Mouse (Mus musculus) limb, embryonic 14.5 days (tissue): ENCODE measurements at regions not wholly inside any gene's neighbourhood (a gene's known extent, or its start where the extent isn't known, plus 50 kb on each side); places are given as distances from the start of the nearest gene placed in this dataset.

Experiments
- ATAC-seq: fragments of 200-750 bp; cut with Nextera tagmentation; 2 replicates; pipeline ENCODE4 v1.8.0; 2017; ENCODE audit warnings: low read depth, moderate number of reproducible peaks, moderate TSS enrichment; ENCODE audit not compliant: low FRiP score
- DNase-seq: peaks from one replicate; pipeline ENCODE4 v3.0.0-alpha.2; 2015; ENCODE audit warnings: low spot score
- H3K27ac ChIP-seq: fragments of 300-500 bp; sonication (generic); replicated peaks from 2 replicates; pipeline ENCODE4 v1.5.1; 2014; ENCODE audit warnings: low read depth, mild to moderate bottlenecking, low read length, moderate library complexity, mixed read lengths
- H3K27me3 ChIP-seq: fragments of 300-500 bp; sonication (generic); 2 replicates; pipeline ENCODE4 v1.6.1; 2014; ENCODE audit warnings: low read length, mixed read lengths; ENCODE audit not compliant: control insufficient read depth, insufficient read depth
- H3K36me3 ChIP-seq: fragments of 300-500 bp; sonication (generic); 2 replicates; pipeline ENCODE4 v1.6.1; 2014; ENCODE audit warnings: mild to moderate bottlenecking, low read length, moderate library complexity, mixed read lengths; ENCODE audit not compliant: control insufficient read depth, insufficient read depth
- H3K4me1 ChIP-seq: fragments of 300-500 bp; sonication (generic); 2 replicates; pipeline ENCODE4 v1.6.1; 2014; ENCODE audit warnings: antibody characterized with exemption, low read length, mixed read lengths; ENCODE audit not compliant: control insufficient read depth, insufficient read depth
- H3K4me2 ChIP-seq: fragments of 300-500 bp; sonication (generic); replicated peaks from 2 replicates; pipeline ENCODE4 v1.6.1; 2014; ENCODE audit warnings: low read depth, mild to moderate bottlenecking, low read length, moderate library complexity; ENCODE audit not compliant: severe bottlenecking
- H3K4me3 ChIP-seq: fragments of 300-500 bp; sonication (generic); replicated peaks from 2 replicates; pipeline ENCODE4 v1.5.1; 2014; ENCODE audit warnings: low read length
- H3K9ac ChIP-seq: fragments of 300-500 bp; sonication (generic); 2 replicates; pipeline ENCODE4 v1.6.1; 2014; ENCODE audit warnings: mild to moderate bottlenecking, low read depth, low read length, moderate library complexity; ENCODE audit not compliant: severe bottlenecking
- H3K9me3 ChIP-seq: fragments of 300-500 bp; sonication (generic); 2 replicates; pipeline ENCODE4 v1.6.1; 2016; ENCODE audit warnings: low read length; ENCODE audit not compliant: control insufficient read depth
- POLR2A ChIP-seq: fragments of 200-500 bp; IDR thresholded peaks from 2 replicates; pipeline ENCODE4 v1.8.0; 2012; ENCODE audit warnings: inconsistent platforms, mild to moderate bottlenecking, moderate library complexity, borderline replicate concordance; ENCODE audit not compliant: insufficient read depth, insufficient read length; ENCODE audit errors: extremely low read depth
- WGBS: fragments of 180-500 bp; shearing (Covaris S2); extraction: QIAGEN DNeasy Blood & Tissue Kit; methylation state at CpG from one replicate; pipeline ENCODE4 v1.1.7; 2014; 5-methylcytosine and 5-hydroxymethylcytosine counted together

- no peak overlapping the region for H3K4me2 ChIP-seq
- no peaks in the 10 kb centered on the region for H3K9me3 ChIP-seq
- no peak overlapping the region for H3K9ac ChIP-seq
- no peaks in the 10 kb centered on the region for H3K27me3 ChIP-seq
- 75% methylated on average over 5 of the region's 5 CpGs for WGBS
- DNase-seq (peak; percentile 51), ATAC-seq (peak; percentile 68; the same call in 1 of the 2 replicates)
- H3K27ac ChIP-seq, result no peak overlapping the region
- TF ChIP-seq POLR2A, result no peak
- no peak overlapping the region for H3K4me3 ChIP-seq
- H3K4me1 ChIP-seq, result no peaks in the 10 kb centered on the region
- no peaks in the 10 kb centered on the region for H3K36me3 ChIP-seq
These were observed 75.3 kb upstream of the Map2 start for GRCm38 (mm10) chr1:66099562-66100444.

DNA sequence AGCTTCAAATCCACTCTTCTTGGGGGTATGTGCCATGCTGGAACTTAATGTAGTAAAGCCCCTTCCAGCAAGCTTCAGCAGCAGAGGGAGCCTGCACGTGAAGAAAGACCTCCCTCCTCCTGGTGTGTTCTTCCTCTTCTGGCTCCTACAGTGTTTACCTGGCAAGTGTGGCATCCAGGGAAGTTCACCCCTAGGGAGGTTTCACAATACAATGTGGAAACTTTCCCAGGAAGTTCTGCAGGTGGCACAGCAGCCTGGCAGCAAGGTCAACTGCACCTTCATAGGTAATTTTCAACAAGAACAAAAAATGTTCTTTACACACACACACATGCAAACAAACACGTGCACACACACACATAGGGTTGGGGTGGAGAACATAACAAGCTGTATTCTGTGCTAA lies 73.7 kb upstream of the Map2 start:
- WGBS, result 30% methylated on average over 2 of the region's 2 CpGs
- Histone ChIP-seq H3K4me2 (no peak overlapping the region), H3K9ac (no peak overlapping the region), H3K36me3 (no peaks in the 10 kb centered on the region), H3K27ac (no peak overlapping the region), H3K4me3 (no peak overlapping the region), H3K27me3 (no peaks in the 10 kb centered on the region), H3K9me3 (no peaks in the 10 kb centered on the region), H3K4me1 (no peaks in the 10 kb centered on the region)
- TF ChIP-seq POLR2A, result no peak
- DNase-seq (no peak), ATAC-seq (no peak)

GRCm38 (mm10) chr1:66104493-66104892 lies 70.6 kb upstream of the Map2 start:
- no peaks in the 10 kb centered on the region for H3K36me3 ChIP-seq
- DNase-seq (no peak), ATAC-seq (no peak)
- no peak overlapping the region for H3K4me2 ChIP-seq
- H3K9ac ChIP-seq, result no peak overlapping the region
- no peak overlapping the region for H3K27ac ChIP-seq
- no peaks in the 10 kb centered on the region for H3K4me1 ChIP-seq
- no peaks in the 10 kb centered on the region for H3K27me3 ChIP-seq
- no peak overlapping the region for H3K4me3 ChIP-seq
- TF ChIP-seq POLR2A, result no peak
- WGBS, result 38% methylated on average over 1 of the region's 1 CpGs
- no peaks in the 10 kb centered on the region for H3K9me3 ChIP-seq

- H3K9ac ChIP-seq, result no peak overlapping the region
- no peaks in the 10 kb centered on the region for H3K9me3 ChIP-seq
- no peaks in the 10 kb centered on the region for H3K27me3 ChIP-seq
- DNase-seq (no peak), ATAC-seq (no peak)
- H3K36me3 ChIP-seq, result no peaks in the 10 kb centered on the region
- H3K4me1 ChIP-seq, result no peaks in the 10 kb centered on the region
- no peak overlapping the region for H3K4me3 ChIP-seq
- TF ChIP-seq POLR2A, result no peak
- H3K4me2 ChIP-seq, result no peak overlapping the region
- 74% methylated on average over 4 of the region's 5 CpGs for WGBS
- no peak overlapping the region for H3K27ac ChIP-seq
These were observed 69.9 kb upstream of the Map2 start for GRCm38 (mm10) chr1:66105206-66105605.

DNA sequence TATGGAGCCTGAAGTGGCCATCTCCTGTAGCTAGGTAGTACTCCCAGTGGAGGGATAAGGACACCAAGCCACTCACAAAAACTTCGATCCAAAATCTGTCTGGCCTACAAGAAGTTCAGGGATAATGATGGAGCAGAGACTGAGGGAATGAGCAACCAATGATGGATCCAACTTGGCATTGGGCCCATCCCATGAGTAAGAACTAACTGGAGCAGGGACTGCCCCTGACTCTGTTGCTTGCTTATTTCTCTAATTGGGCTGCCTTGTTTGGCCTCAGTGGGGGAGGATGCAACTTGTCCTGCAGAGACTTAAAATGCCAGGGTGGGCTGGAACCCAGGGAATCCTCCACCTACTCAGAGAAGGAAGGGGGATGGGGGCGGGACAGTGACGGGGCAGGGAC lies 67.0 kb upstream of the Map2 start:
- Histone ChIP-seq H3K4me2 (no peak overlapping the region), H3K27ac (no peak overlapping the region), H3K9ac (no peak overlapping the region), H3K4me3 (no peak overlapping the region), H3K4me1 (no peaks in the 10 kb centered on the region), H3K27me3 (no peaks in the 10 kb centered on the region), H3K9me3 (no peaks in the 10 kb centered on the region), H3K36me3 (no peaks in the 10 kb centered on the region)
- DNase-seq, result no peak
- whole genome bisulfite sequencing, result 88% methylated on average over 3 of the region's 3 CpGs
- no peak for TF ChIP-seq POLR2A
- 0 out of 2 replicates have a peak, but pooled peaks have one; percentile 9 for ATAC-seq
